Mouse (Mus musculus): ENCODE measurements around the gene Peak1.

Gene Peak1

GRCm38 (mm10) chr9:56255676-56256432, 162.0 kb downstream of the Peak1 start:
- no peak for DNase-seq (ENCODE audit: low spot score in 2 of 2)

- DNase-seq (ENCODE audit: low spot score in 2 of 2) = no peak
These were observed 173.5 kb downstream of the Peak1 start for GRCm38 (mm10) chr9:56244336-56244735.

GRCm38 (mm10) chr9:56243885-56244284, 174.0 kb downstream of the Peak1 start:
- DNase-seq (ENCODE audit: low spot score in 2 of 2) = no peak

GRCm38 (mm10) chr9:56242686-56243085, 175.2 kb downstream of the Peak1 start:
- DNase-seq (ENCODE audit: low spot score in 2 of 2) = no peak

- DNase-seq (ENCODE audit: low spot score in 2 of 2) = no peak
These were observed 176.8 kb downstream of the Peak1 start for GRCm38 (mm10) chr9:56241076-56241475.

- no peak for DNase-seq (ENCODE audit: low spot score in 2 of 2)
These were observed 182.0 kb downstream of the Peak1 start for GRCm38 (mm10) chr9:56235871-56236298.

- DNase-seq (ENCODE audit: low spot score in 2 of 2) = no peak
These were observed 182.6 kb downstream of the Peak1 start for GRCm38 (mm10) chr9:56235281-56235680.

GRCm38 (mm10) chr9:56234561-56234960, 183.3 kb downstream of the Peak1 start:
- no peak for DNase-seq (ENCODE audit: low spot score in 2 of 2)

GRCm38 (mm10) chr9:56233316-56233715, 184.6 kb downstream of the Peak1 start:
- DNase-seq (ENCODE audit: low spot score in 2 of 2) = no peak

- DNase-seq (ENCODE audit: low spot score in 2 of 2) = no peak
These were observed 187.0 kb downstream of the Peak1 start for GRCm38 (mm10) chr9:56230906-56231305.

- no peak for DNase-seq (ENCODE audit: low spot score in 2 of 2)
These were observed 190.2 kb downstream of the Peak1 start for GRCm38 (mm10) chr9:56227626-56228025.

GRCm38 (mm10) chr9:56223429-56224051, 194.3 kb downstream of the Peak1 start:
- DNase-seq (ENCODE audit: low spot score in 2 of 2) = peak; percentile 58 to 82

GRCm38 (mm10) chr9:56218860-56219259, 199.0 kb downstream of the Peak1 start:
- no peak for DNase-seq (ENCODE audit: low spot score in 2 of 2)

- DNase-seq (ENCODE audit: low spot score in 2 of 2) = no peak
These were observed 199.8 kb downstream of the Peak1 start for GRCm38 (mm10) chr9:56218043-56218442.

- peak; percentile 21 to 26 for DNase-seq (ENCODE audit: low spot score in 2 of 2)
These were observed 200.5 kb downstream of the Peak1 start for GRCm38 (mm10) chr9:56217386-56217785.

GRCm38 (mm10) chr9:56213451-56214291, 204.2 kb downstream of the Peak1 start:
- peak; percentile 47 to 72 for DNase-seq (ENCODE audit: low spot score in 2 of 2)

GRCm38 (mm10) chr9:56208817-56209216, 209.1 kb downstream of the Peak1 start:
- DNase-seq (ENCODE audit: low spot score in 2 of 2) = no peak

GRCm38 (mm10) chr9:56207516-56207915, 210.4 kb downstream of the Peak1 start:
- no peak for DNase-seq (ENCODE audit: low spot score in 2 of 2)

- no peak for DNase-seq (ENCODE audit: low spot score in 2 of 2)
These were observed 210.8 kb downstream of the Peak1 start for GRCm38 (mm10) chr9:56207083-56207482.

- no peak for DNase-seq (ENCODE audit: low spot score in 2 of 2)
These were observed 212.5 kb downstream of the Peak1 start for GRCm38 (mm10) chr9:56205336-56205735.

- no peak for DNase-seq (ENCODE audit: low spot score in 2 of 2)
These were observed 213.6 kb downstream of the Peak1 start for GRCm38 (mm10) chr9:56204316-56204715.

GRCm38 (mm10) chr9:56200645-56201314, 217.1 kb downstream of the Peak1 start:
- DNase-seq (ENCODE audit: low spot score in 2 of 2) = peak; percentile 52 to 77

Measured in heart, adult 9 months (tissue).